Mouse (Mus musculus): ENCODE measurements around the gene Vav2.
A peak's percentile ranks its signal among the peaks of the same experiment; 100 is the strongest.

Vav2 gene

DNA sequence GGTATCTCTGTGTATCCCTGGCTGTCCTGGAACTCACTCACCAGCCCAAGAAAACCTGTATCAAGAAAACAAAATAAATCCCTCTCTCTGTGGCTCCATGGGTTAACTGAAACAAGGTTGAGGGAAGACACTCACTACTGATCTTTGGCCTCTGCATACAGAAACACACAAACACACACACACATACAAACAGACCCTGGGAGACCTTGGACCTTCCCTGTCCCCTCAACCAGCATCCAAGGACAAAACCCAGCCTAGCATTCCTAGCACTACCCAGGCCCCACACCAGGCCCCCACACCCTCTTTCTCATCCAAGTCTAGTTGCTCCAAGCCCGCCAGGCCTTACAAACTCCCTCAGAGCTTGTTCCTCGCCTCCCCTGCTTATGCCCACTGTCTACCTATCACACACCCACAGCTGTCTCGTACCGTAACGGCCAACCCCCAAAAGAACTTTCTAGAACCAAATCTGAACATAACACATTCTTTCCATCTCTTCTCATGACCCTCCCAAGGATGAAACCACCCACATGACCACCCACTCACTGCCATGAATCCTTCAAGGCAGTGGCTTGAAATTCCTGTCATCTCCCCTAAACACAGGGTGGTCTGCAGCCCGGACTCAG lies 16.2 kb downstream of the Vav2 start:
- no peak for DNase-seq (ENCODE audit: low read depth, low spot score)

DNA sequence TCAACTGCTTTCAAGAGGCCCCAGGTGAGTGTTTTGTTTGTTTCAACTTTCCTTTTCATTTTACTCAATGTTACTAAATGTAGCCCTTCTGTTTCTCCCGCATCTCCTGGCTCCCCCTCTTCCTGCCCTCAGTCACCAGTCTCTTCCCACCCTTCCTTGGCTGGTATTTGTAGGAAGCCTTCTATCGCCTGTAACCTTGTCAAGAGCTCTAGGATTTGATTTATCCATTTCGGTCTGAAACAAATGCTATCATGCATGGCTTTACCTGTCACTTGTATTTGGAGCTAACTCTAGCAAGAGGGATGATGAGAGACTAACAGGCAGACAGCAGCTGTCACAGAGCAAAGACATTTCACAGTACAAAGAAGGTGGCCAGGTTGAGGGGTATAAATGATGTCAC lies 18.6 kb downstream of the Vav2 start:
- DNase-seq (ENCODE audit: low read depth, low spot score) = no peak

DNA sequence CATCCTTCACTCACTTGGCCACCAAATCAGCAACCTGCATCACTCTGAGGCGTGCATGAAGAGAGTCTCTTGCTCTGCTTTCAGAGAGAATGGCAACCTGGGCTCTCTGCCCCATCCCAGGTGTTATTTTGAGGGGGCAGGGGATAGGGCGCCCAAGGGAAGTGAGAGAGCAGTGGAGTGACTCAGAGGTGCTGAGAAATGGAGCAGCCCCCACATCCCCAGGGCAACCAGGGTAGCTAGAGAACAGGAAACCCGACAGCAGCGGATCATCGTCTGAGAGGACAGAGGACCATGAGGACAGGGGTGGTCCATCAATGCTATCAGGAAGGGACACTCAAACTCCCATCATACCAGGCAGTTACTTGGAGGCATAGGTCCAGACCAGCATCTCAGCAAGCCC lies 19.9 kb downstream of the Vav2 start:
- no peak for DNase-seq (ENCODE audit: low read depth, low spot score)

DNA sequence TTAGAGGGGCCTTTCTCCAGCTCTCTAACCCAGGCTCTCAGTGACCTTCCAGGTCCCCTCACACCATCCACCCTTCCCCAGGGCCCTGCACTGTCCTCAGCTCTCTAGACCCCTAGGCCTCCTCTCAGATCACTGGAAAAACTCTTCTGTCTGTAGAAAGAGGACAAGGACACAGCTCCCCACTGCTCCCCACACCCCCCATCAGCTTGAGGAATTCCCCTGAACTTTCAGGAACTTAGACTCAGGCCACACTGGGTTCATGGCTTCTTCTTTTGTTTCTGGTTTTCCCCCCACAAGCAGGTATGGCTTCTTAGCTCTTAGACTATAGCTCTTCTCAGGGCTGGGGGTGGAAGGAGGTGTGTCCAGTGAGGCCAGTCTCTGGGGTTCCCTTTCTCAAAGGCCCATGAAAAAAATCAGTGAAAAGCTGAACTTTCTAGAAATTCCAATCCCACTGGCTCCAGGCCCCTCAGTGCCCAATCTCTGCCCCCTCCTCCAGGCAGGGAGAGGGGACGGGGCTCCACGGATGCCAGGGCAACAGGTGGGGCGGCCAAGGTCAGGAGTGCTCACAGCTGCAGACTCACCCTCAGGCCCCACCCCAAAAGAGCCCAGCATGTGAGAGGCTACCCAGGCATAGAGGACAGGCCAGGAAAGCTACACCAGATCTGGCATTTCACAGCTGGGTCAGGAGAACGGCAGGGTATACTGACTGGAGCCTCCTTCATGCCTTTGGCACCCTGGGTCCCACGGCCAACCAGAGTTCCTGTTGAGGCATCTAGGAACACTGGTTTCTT lies 21.5 kb downstream of the Vav2 start:
- no peak for DNase-seq (ENCODE audit: low read depth, low spot score)

DNA sequence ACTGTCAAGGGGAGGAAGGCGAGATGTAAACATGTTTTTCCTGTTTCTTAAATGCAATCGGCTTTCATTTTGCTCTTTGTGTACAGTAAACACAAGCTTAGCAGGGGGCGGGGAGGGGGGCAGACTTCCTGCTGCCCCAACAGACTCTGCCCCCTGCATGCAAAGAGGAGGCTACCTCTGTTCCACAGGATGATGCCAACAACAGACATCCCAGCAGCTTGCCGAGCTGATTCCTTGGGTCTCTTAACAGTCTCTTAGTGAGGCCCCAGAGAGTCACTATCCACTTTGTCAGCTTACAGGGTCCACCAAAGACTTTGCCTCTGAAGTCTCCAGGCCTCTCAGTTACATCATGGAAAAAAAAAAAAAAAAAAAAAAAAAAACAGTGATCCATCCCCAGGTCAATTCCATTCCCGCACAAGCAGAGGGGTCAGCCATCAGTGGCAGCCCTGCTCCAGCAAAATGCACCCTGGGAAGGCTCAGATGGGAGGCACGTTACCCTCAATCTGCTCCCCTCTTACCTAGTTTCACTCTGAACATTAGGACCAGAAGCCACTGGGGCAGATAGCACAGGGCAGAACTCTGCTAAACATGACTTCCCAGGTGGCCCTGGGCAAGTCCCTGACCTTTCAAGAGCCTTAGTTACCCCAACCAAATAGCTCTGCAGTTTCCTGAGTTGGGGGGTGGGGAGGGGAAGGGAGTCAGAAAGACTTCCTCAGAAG lies 22.3 kb downstream of the Vav2 start:
- no peak for DNase-seq (ENCODE audit: low read depth, low spot score)

DNA sequence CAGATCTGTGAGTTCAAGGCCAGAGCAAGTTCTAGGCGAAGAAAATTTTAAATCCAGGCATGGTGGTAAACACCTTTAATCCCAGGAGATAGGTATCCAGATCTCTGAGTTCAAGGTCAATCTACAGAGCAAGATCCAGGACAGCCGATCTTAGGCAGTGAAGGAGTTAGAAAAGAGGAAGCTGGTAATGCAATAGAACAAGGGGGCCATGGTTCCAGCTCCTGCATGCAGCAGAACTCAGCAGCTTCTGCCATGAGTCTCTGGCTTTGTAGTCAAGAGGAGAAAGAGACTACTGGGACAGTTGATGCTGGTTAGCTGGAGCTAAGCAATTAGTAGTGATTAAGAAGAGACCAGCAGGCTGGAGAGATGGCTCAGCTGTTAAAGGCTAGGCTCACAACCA lies 25.3 kb downstream of the Vav2 start:
- DNase-seq (ENCODE audit: low read depth, low spot score) = no peak

DNA sequence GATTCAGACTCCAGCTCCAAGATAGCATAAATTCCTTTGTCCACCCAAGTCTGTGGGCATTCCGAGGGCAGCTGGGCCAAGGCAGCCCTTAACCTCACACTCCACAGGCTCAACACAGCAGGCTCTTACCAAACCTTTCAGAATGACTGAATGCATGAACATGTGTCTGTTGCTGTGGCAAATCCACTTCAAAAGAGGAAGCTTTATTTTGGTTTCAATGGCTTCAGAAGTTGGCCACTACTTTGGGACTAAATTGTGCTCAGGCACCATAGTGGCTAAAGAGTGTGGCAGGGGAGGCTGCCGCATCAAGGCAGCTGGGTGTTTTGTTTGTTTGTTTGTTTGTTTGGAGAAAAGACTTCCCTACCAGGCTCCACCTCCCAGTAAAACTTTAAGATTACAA lies 26.8 kb downstream of the Vav2 start:
- no peak for DNase-seq (ENCODE audit: low read depth, low spot score)

DNA sequence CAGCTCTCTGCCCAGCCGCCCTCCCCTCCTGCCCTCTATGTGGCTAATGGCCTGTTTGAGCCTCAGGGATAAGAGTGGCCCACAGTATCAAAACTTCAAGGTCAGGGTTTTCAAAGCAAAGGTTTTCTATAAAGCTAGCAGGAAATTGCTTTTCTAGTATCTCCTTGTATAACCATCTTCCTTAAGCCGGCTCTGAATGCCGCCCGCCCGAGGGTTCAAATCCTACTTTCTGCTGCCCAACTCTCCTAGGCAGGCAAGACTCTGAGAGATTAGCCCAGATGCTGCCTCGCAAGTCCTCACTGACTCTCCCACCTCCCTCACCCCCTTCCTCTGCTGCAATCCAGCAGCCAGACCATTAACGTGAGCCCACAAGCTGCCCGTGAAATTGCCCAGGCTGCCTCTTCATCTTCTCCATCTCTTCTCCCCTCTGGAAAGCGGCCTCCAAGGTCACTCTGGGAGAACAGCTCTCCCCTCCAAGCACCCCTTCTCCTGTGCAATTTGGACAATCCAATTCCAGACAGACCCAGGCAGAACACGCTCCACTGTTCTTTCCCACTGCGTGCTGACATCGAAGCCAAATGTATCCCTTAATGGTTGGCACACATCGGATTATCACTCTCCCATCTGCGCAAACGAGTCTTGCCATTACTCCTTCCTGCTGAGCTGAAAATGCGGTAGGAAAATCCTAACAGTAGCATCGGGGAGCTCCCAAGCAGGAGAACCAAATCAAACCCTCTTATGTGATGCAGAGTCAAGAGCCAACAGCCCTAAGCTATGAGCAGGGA lies 30.0 kb downstream of the Vav2 start:
- DNase-seq (ENCODE audit: low read depth, low spot score) = no peak

DNA sequence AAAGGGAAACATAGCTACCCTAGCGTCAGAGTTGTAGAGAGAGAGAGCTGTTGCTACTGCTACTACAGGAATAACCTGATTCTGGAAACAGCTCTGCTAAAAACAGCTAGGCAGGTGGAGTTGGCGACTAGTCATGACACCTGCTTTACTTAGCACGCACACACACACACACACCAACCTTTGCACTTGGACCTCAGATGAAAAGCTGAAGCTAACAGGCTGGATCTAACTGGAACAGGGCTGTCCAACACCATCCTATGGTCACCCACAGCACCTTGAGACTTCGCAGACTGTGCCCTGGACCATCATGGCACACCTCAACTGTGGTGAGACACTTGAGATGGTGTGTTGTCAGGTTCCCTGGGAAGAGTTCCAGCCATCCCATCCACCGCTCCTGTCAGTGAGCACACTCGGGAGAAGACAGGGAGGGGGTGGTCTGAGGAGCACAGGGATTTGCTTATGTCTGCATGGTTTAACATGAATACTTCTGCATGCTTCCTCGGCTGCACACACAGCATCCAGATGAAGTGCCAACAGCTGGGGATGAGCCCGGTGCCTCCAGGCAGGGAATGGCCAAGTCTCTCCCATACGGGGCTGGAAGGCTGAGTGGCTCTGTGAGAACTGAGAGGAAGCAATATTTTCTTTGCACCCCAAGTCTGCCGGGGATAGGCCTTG lies 32.5 kb downstream of the Vav2 start:
- DNase-seq (ENCODE audit: low read depth, low spot score) = no peak

DNA sequence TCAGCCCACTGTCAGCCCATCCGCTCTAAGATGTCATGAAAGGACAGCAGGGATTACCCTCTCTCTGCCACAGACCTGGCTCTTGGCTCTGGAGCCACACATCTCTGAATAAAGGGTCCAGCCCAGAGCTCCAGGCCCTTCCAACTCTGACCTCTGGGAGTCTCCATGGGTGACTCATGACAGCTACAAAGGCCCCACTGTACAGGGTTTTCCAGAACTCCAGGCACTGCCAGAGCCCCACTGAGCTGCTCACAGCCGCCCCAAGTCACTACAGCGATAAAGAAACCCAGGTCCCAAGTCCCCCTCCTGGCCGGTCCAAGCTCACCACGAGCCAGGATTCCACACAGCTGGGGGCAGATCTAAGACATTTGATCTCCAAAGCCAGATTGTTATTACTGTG lies 34.6 kb downstream of the Vav2 start:
- no peak for DNase-seq (ENCODE audit: low read depth, low spot score)

DNA sequence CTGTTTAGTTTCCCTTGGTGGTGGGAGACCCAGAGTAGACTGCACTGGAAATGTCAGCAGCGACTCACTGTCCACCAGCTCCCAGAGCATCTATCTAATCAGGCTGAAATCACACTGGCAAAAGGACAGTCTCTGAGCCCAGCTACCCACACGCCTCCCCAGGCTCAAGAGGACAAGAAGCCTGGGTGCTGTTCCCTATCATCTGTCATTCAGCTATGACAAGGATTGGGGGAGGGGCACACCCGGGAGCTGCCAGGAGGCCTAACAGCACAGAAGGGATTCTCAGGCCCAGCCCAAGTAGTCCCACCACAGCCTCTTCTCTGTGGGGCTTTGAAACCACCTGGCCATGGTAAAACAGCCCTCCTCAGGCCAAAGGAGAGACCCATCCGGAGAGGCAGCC lies 36.1 kb downstream of the Vav2 start:
- no peak for DNase-seq (ENCODE audit: low read depth, low spot score)

DNA sequence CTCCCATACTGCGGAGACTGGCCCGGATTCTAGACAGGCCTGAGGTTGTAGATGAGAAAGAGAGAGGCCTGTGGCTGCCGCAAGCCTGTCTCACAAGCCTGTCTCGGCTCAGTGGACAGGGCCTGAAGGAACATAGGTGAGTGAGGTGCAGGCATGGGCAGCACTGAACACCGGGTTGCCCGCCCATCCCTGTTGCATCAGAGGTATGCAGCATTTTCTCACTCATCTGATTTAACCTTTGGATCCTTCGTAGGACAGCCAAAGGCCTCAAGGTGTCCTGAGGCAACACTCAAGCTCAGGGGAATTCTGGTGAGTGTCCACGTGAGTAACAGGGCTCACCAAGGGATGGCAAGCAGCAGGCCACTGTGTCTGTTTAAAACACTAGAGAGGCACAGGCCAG lies 36.5 kb downstream of the Vav2 start:
- no peak for DNase-seq (ENCODE audit: low read depth, low spot score)

DNA sequence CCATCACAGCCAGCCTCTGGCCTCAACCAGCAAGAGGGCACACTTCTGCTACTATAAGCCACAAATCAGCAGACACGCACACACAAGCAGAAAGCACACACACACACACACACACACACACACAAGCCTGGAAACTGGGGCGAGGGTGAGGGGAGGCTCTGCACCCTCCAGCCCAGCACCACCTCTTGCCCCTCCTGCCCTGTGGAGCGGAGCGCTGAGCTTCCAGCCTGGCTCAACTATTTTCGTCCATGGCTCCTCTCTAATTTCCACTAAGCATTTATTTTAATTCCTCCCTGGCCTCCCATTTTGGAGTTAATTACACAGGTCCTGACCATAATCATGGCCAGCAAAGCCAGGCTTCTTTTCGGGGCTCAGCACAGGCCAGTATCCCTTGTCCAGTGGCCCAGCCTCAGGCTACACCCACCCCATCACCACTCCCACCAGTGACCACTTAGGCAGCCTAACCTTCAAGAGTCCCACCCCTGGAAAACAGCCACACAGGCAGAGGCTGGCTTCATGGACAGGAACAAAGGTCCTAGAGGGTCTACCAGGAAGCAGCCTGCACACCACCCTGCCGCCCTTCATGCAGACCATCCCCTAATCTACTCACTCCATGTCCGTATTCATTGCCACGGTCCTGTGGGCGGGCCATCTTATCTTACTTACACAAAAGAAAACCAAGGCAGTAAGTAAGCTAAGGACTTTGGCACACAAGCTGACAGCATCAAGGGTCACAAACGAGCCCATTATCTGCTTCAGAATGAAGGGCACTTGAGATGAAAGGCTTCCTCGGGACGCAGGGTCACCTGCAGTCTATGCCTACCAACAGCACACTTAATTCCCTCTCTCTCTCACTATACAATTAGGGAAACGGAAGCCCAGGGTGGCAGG lies 37.3 kb downstream of the Vav2 start:
- no peak for DNase-seq (ENCODE audit: low read depth, low spot score)

DNA sequence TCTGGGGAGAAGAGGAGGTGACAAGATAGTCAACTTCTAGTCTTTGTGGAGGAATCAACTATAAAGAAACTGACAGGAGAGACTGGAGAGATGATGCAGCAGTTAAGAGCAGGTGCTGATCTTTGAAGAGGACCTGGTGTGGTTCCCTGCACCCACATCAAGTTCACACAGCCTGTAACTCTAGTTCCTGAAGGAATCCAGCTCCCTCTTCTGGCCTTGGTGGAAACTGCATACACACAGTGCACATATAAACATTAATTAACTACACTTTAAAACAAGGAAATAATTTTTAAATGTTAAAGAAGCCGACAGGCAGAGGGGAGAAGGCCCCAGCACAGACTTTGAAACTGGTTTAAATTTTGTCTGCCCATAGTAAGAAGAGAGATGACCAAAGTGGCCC lies 39.6 kb downstream of the Vav2 start:
- DNase-seq (ENCODE audit: low read depth, low spot score) = peak; percentile 64

DNA sequence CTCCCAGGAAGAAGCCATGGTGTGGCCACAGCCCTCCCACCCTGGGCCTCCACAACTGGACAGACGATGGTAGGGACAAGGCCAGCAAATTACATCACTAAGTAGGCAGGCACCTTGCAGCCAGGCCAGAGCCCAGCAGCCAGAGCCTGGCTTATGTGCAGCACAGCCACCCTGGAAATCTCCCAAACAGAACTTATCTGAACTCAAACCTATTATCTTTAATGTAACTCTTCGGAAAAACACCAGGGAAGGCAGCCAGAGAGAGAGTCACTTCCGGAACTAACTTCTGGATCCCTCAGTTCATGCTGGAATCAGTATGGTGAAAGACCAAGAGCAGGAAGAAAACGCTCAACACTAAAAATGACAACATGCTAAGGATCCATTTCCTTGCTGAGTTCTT lies 45.1 kb downstream of the Vav2 start:
- DNase-seq (ENCODE audit: low read depth, low spot score) = no peak

DNA sequence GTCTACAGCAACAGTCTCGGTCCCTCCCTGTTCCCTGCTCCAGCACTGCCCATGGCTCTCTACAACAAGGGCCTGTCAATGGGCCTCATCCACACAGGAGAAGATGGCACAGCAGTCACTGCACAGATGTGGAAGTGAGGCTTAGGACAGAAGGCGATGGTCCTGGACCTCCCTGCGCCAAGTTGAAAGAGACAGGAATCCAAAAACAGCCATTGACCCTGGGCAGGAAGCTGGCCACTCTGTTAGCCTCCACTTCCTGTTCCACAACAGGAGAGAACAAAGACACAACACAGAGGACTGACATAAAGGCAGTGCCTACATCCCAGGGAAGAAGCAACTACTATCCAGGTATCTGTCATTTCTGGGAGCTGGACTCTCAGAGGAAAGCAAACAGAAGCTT lies 45.6 kb downstream of the Vav2 start:
- no peak for DNase-seq (ENCODE audit: low read depth, low spot score)

DNA sequence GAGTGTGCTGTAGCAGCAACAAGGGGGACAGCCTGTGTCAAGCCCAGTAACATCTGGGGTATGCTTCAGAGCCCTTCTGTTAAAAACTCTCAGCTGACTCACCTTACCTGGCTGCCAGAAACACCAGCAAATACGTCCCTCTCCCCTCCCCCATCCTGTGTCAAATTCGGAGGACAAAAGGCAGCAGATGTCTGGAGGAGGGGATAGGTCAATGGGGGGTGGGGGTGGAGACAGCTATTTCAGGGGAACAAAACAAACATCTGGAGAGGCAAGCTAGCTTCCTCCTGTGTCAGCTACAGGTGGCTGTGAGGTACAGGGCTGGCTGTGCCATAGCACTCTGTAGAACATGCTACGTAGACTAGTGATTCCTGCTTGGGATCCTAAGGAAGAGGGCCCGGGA lies 49.0 kb downstream of the Vav2 start:
- peak; percentile 86 for DNase-seq (ENCODE audit: low read depth, low spot score)

DNA sequence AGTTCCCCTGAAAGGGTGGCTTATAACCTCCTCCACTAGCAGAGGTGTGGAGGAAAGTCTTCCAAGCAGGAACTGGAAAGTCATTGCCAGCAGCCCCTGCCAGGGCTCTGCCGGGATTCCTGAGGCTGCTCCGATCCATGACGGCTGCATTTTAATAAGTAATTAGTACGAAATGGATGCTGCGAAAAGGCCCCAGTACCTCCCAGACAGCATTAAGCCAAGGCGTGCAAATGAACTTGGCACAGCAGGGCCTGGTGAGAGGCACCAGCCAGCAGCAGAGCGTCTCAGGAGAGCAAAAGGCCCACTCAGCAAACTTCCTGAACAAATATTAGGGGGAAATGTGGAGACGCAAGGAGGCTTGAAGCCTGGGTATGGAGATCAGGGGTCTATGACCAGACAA lies 49.7 kb downstream of the Vav2 start:
- DNase-seq (ENCODE audit: low read depth, low spot score) = no peak

DNA sequence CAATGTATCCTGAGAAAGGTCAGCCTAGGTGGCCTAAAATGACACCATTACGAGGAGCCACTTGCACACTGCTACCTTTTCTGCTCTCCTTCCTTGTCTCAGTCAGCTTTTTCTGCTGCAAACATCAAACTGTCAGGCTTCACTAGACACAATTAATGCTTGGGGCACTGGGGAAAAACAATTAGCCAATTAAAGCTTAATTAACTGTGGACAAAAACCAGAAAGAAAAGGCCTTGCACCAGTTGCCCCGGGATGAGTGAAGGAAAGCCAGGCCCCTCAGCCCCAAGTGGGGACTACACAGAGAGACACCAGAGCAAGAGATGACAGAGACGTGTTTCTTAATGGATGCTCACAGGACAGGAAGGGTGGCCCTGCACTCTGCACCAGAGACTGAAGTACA lies 51.7 kb downstream of the Vav2 start:
- no peak for DNase-seq (ENCODE audit: low read depth, low spot score)

DNA sequence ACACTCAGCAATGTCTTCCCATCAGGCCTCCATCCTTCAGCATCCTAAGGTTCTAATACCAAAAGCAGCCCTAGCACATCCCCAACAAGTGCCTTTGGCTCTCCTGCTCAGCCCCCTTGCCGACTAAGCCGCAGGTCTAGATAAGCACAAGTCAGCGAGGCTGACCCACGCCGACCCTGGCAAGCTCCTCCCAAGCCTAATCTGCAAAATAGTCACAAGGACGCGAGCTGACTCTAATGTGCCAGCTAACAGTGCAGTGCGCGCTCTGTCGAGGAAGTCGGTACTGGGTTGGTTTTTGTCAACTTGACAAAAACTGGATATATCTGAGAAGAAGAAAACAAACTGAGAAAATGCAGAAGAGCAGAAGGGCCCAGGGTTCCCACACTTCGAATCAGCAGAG lies 53.5 kb downstream of the Vav2 start:
- DNase-seq (ENCODE audit: low read depth, low spot score) = no peak

DNA sequence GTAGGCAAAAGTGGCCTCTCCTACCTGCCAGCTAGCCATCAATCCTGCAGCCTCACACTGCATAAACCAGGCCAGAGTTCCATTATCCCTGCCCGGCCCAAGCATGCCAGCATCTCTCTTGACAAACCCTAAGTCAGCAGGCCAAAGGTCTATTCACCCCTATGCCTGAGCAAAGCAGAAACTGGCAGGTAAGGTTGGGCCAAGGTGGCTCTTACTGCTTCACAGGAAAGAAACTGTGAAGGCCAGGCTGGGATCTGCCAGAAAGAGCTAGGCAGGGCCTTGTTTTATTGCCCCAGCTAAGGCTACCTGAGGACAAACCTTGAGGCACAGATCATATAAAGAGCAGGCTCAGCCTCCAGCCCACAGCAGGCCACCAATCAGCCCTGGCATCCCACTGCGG lies 55.4 kb downstream of the Vav2 start:
- DNase-seq (ENCODE audit: low read depth, low spot score) = no peak

Measured in R1 (cell line).